Mouse (Mus musculus) ES-Bruce4 (cell line): Measurements from ENCODE around the gene Fads2. TPM values are rescaled to one million over a fixed set of nuclear protein-coding genes. Genes with fewer than 3 reads are reported as not detected.

ENCODE experiments used
- H3K27ac ChIP-seq: 2 replicates; pipeline ENCODE4 v1.5.1; 2012; ENCODE audit warnings: low read length, inconsistent platforms; ENCODE audit not compliant: insufficient read depth
- H3K27me3 ChIP-seq: 2 replicates; pipeline ENCODE4 v1.6.1; 2012; ENCODE audit warnings: mild to moderate bottlenecking, low read length, inconsistent platforms; ENCODE audit not compliant: control insufficient read depth, poor library complexity, insufficient read depth, severe bottlenecking
- H3K36me3 ChIP-seq: 2 replicates; pipeline ENCODE4 v1.6.1; 2012; ENCODE audit warnings: inconsistent platforms, mild to moderate bottlenecking, low read length, moderate library complexity; ENCODE audit not compliant: control insufficient read depth, poor library complexity, insufficient read depth, severe bottlenecking
- H3K4me1 ChIP-seq: one replicate; pipeline ENCODE4 v1.8.1; 2011; ENCODE audit warnings: low read length; ENCODE audit not compliant: control insufficient read depth, insufficient read depth
- H3K4me3 ChIP-seq: 2 replicates; pipeline ENCODE4 v1.5.1; 2011; ENCODE audit warnings: low read depth, mild to moderate bottlenecking, low read length
- H3K9ac ChIP-seq: 2 replicates; pipeline ENCODE4 v1.6.1; 2012; ENCODE audit warnings: low read depth, mild to moderate bottlenecking, inconsistent platforms; ENCODE audit not compliant: poor library complexity, severe bottlenecking
- H3K9me3 ChIP-seq: replicated peaks from 2 replicates; pipeline ENCODE4 v1.6.1; 2012; ENCODE audit warnings: mild to moderate bottlenecking, low read length, inconsistent platforms; ENCODE audit not compliant: control insufficient read depth, poor library complexity, insufficient read depth, severe bottlenecking
- CTCF ChIP-seq: IDR thresholded peaks from one replicate; pipeline ENCODE4 v1.8.1; 2011; ENCODE audit warnings: low read depth, low read length
- EP300 ChIP-seq: IDR thresholded peaks from 2 replicates; pipeline ENCODE4 v1.6.1; 2011; ENCODE audit warnings: low read depth, low read length; ENCODE audit not compliant: insufficient read depth
- POLR2A ChIP-seq: IDR thresholded peaks from one replicate; pipeline ENCODE4 v1.8.1; 2011; ENCODE audit warnings: low read length; ENCODE audit not compliant: insufficient read depth
- polyA plus RNA-seq: library from polyadenylated mRNA; stranded (reverse); fragments of >200 nt; gene quantifications from 2 replicates; pipeline ENCODE4 v1.2.4, GENCODE M21; 2011; ENCODE audit warnings: low read depth; ENCODE audit not compliant: missing spikeins, insufficient read depth, insufficient read length

The Fads2 gene
- polyA plus RNA-seq, 1 experiment = 104 TPM

DNA sequence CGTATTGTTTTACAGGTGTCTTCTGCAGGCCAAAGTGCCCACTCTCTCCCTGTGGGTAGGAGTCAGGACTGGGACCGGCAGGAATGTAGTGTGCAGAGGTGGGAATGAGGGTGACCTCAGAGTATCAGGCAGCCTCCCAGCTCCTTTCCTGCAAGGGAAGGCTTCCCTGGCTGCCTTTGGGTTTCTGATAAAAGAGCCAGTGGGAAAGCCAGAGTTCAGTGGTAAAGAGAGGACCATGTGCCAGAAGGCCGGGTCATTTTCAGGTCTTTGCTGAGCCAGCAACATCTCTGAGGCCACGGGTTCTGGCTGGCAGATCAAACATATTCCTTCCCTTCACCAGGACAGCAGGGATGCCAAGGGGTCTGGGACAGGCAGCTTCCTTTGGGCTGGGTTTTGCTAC lies 55.2 kb downstream of the Fads2 start:
- H3K9me3 ChIP-seq = no peaks in the 10 kb centered on the region
- H3K9ac ChIP-seq = no peak overlapping the region
- no peaks in the 10 kb centered on the region for H3K36me3 ChIP-seq
- no peaks in the 10 kb centered on the region for H3K4me1 ChIP-seq
- no peaks in the 10 kb centered on the region for H3K27me3 ChIP-seq
- TF ChIP-seq POLR2A (no peak), CTCF (no peak), EP300 (no peak)
- H3K27ac ChIP-seq = no peak overlapping the region
- no peak overlapping the region for H3K4me3 ChIP-seq

DNA sequence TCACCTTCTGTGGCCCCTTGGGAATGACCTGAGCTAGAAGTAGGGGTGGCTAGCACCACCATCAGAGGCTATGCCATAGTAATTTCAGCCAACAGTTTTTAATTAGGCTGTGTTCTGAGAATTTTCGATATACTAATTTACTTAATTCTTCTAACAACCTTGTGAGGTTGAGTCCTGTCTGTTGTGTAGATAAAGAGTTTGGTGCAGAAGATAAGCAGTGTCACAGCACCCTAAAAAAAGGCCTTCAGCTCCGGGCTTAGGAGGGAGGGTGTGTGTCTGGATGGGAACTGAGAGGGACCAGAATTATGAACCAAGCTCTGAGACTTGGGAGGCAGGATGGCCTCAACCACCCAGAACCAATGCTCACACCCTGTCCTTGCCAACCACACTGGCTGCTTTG lies 55.8 kb downstream of the Fads2 start:
- 0 out of 2 replicates have a peak, but pooled peaks cover 1% of the 10 kb centered on the region for H3K27me3 ChIP-seq
- H3K36me3 ChIP-seq = no peaks in the 10 kb centered on the region
- no peaks in the 10 kb centered on the region for H3K9me3 ChIP-seq
- TF ChIP-seq EP300 (no peak), CTCF (no peak), POLR2A (no peak)
- H3K9ac ChIP-seq = no peak overlapping the region
- H3K27ac ChIP-seq = no peak overlapping the region
- H3K4me1 ChIP-seq = no peaks in the 10 kb centered on the region
- H3K4me3 ChIP-seq = no peak overlapping the region

DNA sequence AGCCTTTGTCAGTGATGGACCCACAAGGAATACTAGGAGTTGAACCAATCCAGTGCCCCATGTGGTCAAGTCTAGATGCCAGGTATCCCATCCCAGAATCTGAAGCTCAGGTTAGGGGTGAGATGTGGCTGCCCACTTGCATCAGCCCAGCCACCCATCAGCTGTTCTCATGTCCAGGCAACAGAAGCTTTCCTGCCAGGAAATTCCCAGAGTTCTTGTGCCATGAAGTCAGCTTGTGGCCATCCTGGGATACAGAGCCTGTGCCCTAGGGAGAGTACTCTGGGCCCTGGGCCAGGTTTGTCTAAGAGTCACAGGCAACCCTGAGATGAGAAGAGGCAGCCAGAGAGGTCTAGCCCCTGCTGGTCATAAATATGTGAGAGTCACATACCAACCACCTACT lies 57.9 kb downstream of the Fads2 start:
- Histone ChIP-seq H3K4me1 (no peaks in the 10 kb centered on the region), H3K36me3 (no peaks in the 10 kb centered on the region)

DNA sequence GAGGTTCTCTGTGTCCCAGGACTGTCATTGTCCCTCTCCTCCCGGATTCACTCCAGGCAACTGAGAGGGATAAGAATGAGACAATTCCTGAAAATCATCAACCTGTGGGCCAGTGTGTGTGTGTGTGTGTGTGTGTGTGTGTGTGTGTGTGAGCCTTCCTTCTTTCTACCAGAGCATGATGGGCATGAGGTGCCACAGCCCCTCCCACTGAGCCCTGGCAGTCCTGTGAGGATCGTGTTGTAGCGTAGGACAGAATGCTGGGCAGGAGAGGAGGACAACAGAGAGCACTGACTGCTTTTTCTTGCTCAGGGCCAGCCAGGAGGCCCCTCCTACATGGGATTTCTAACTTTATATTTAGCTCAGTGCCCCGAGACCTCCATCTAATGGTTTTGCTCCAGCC lies 58.7 kb downstream of the Fads2 start:
- Histone ChIP-seq H3K9ac (no peak overlapping the region), H3K27me3 (0 out of 2 replicates have a peak, but pooled peaks cover 5% of the 10 kb centered on the region), H3K4me1 (no peaks in the 10 kb centered on the region), H3K36me3 (no peaks in the 10 kb centered on the region), H3K4me3 (no peak overlapping the region), H3K27ac (no peak overlapping the region), H3K9me3 (no peaks in the 10 kb centered on the region)
- TF ChIP-seq EP300 (no peak), POLR2A (no peak), CTCF (no peak)

More for the DNA sequence above, 57.9 kb downstream of the Fads2 start:
- Histone ChIP-seq H3K27ac (no peak overlapping the region), H3K9ac (no peak overlapping the region), H3K4me3 (no peak overlapping the region), H3K27me3 (0 out of 2 replicates have a peak, but pooled peaks cover 5% of the 10 kb centered on the region), H3K9me3 (no peaks in the 10 kb centered on the region)
- no peak for TF ChIP-seq EP300
- no peak for TF ChIP-seq POLR2A
- TF ChIP-seq CTCF = no peak

DNA sequence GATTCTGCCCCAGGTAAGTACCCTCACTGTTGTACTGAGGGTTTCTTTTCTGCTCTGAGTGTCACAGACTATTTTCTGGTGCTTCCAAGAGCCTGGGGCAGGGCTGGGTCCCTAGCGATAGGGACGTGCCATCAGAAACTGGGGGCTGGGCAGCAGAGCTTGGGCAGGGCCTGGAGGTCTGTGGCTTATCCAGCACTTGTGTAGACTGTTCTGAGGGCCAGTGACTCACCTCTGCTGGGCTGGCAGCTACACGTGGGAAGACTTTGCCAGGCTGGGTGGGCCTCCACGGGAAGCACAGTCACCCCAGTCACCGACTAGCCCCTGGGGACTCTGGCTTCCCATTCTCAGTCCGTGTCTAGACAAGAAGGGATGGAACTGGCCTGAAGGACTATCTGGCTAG lies 59.3 kb downstream of the Fads2 start:
- TF ChIP-seq POLR2A (no peak), CTCF (no peak), EP300 (no peak)
- H3K4me1 ChIP-seq = no peaks in the 10 kb centered on the region
- H3K9me3 ChIP-seq = no peaks in the 10 kb centered on the region
- H3K4me3 ChIP-seq = no peak overlapping the region
- H3K9ac ChIP-seq = no peak overlapping the region
- H3K27me3 ChIP-seq = 0 out of 2 replicates have a peak, but pooled peaks cover 5% of the 10 kb centered on the region
- no peaks in the 10 kb centered on the region for H3K36me3 ChIP-seq
- H3K27ac ChIP-seq = no peak overlapping the region

DNA sequence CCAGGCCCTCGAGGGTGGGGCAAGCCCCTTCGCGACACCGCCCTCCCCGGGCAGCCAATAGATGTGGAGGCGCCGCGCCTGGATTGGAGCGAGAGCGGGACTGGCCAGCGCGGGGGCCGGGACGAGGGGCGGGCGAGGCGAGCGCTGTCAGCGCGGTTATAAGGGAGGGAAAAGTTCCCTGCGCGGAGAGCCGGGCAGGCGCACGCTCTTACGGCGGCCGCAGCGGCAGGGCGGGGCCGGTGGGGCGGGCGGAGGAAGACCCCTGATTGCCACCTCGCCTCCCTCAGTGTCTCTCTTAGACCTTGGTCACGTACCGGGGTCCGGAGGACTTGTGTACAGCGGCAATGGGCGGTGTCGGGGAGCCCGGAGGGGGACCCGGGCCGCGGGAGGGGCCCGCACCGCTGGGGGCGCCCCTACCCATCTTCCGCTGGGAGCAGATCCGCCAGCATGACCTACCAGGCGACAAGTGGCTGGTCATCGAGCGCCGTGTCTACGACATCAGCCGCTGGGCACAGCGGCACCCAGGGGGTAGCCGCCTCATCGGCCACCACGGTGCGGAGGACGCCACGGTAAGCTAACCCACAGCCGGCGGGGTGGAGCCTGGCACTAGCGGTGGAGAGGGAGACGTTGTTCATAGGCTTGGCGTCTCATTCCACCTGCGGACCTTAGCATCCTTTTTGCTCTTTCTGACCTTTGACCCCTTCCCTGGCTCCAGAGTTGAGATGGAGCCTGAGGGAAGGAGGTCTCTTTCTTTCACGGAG lies 60.0 kb downstream of the Fads2 start, which contains the start of gene Fads3:
Gene Fads3, plus strand, starts transcription at position 182 of the 761 bp plus-strand sequence.
- Histone ChIP-seq H3K4me3 (peak within 1 kb of the TSS; percentile 62), H3K27ac (no peak within 1 kb of the TSS), H3K36me3 (no peaks in the 10 kb centered on the region), H3K4me1 (no peaks in the 10 kb centered on the region), H3K27me3 (0 out of 2 replicates have a peak, but pooled peaks cover 5% of the 10 kb centered on the region), H3K9me3 (no peaks in the 10 kb centered on the region), H3K9ac (peak within 1 kb of the TSS; percentile 64)
- TF ChIP-seq EP300 = no peak
- no peak for TF ChIP-seq CTCF
- TF ChIP-seq POLR2A = no peak
